Mouse (Mus musculus): ENCODE measurements around the gene As3mt.
A peak's percentile ranks its signal among the peaks of the same experiment; 100 is the strongest.

DNA sequence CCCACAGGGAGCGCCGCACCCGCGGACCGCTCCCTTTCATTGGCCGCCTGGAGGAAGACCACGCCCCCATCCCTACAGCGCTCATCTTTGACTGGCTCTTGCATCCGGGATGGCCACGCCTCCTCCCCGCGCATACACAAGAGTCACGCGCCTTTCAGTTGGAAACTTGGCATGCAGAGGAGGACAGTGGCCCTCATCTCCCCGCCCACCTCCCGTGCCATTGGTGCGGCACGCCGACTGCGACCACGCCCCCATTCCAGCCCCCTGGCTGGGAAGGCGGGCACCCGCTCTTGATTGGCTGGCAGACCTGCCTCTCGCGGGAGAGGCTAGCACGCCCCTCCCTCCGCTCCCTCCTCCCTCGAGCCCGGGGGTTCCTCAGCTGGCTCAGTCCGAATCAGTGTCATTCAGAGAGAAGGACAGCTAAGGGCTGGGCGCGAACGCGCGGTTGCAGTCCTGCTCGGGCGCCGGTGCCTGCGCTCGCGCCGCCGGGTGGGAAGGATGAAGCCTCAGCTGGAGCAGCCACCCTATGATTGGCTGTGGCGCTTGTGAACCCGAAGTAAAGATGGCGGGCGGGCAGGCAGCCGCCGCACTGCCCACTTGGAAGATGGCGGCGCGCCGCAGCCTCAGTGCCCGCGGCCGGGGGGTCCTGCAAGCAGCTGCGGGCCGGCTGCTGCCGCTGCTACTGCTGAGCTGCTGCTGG is 54.1 kb downstream of the As3mt start, which contains the start of gene Cnnm2:
- TF ChIP-seq POLR2A (IDR thresholded peaks at IDR 0.05; ENCODE audit: low read depth, low read length), result peak; percentile 56
- TF ChIP-seq MEF2A (IDR thresholded peaks at IDR 0.05; ENCODE audit: borderline replicate concordance, low read depth, low read length), result no peak
- no peak for TF ChIP-seq MYC (IDR thresholded peaks at IDR 0.05; ENCODE audit: low read depth, low read length)
- TF ChIP-seq UBTF (IDR thresholded peaks at IDR 0.05; ENCODE audit: low read depth, low read length), result no peak
- TF ChIP-seq NELFE (IDR thresholded peaks at IDR 0.05; ENCODE audit: low read depth, low read length), result peak; percentile 56; the same call in 1 of the 2 replicates
- TF ChIP-seq CTCF (conservative IDR thresholded peaks at IDR 0.05 in 1 of 2, IDR thresholded peaks at IDR 0.05 in 1 of 2; ENCODE audit: low read depth in 2 of 2, low read length in 2 of 2), result no peak
